Mouse (Mus musculus) heart, embryonic 14.5 days (tissue): ENCODE results near the gene Clcn1. TPM values are rescaled to one million over a fixed set of nuclear protein-coding genes. Genes with fewer than 3 reads are reported as not detected.

Experiments
- ATAC-seq: fragments of 200-750 bp; cut with Nextera tagmentation; 2 replicates; pipeline ENCODE4 v1.8.0; 2017; ENCODE audit warnings: low read depth, moderate TSS enrichment; ENCODE audit not compliant: insufficient number of reproducible peaks, insufficient read depth, low FRiP score
- H3K27ac ChIP-seq, 2 experiments: fragments of 200-500 bp in 1 of 2; fragments of 300-500 bp in 1 of 2; sonication (generic) in 1 of 2; replicated peaks in 1 of 2; 2 replicates each; pipeline ENCODE4 v1.5.1; 2012 to 2014; ENCODE audit warnings: low read depth in 2 of 2, low read length in 2 of 2, control low read depth in 1 of 2, mild to moderate bottlenecking in 1 of 2, mixed read lengths in 1 of 2; ENCODE audit not compliant: control insufficient read depth in 1 of 2, insufficient read depth in 1 of 2
- H3K27me3 ChIP-seq: fragments of 300-500 bp; sonication (generic); 2 replicates; pipeline ENCODE4 v1.6.1; 2014; ENCODE audit warnings: mild to moderate bottlenecking, low read length, control low read depth; ENCODE audit not compliant: control insufficient read depth, insufficient read depth
- H3K36me3 ChIP-seq: fragments of 300-500 bp; sonication (generic); 2 replicates; pipeline ENCODE4 v1.6.1; 2014; ENCODE audit warnings: mild to moderate bottlenecking, control low read depth, low read length, mixed read lengths; ENCODE audit not compliant: control insufficient read depth, insufficient read depth
- H3K4me1 ChIP-seq, 2 experiments: fragments of 200-500 bp in 1 of 2; fragments of 300-500 bp in 1 of 2; sonication (generic) in 1 of 2; 2 replicates each; pipeline ENCODE4 v1.6.1; 2012 to 2014; ENCODE audit warnings: low read length in 2 of 2, control low read depth in 1 of 2, mixed read lengths in 1 of 2; ENCODE audit not compliant: control insufficient read depth in 2 of 2, insufficient read depth in 2 of 2
- H3K4me2 ChIP-seq: fragments of 300-500 bp; sonication (generic); 2 replicates; pipeline ENCODE4 v1.6.1; 2014; ENCODE audit warnings: mild to moderate bottlenecking, low read length
- H3K4me3 ChIP-seq, 2 experiments: fragments of 200-500 bp in 1 of 2; fragments of 300-500 bp in 1 of 2; sonication (generic) in 1 of 2; 2 replicates each; pipeline ENCODE4 v1.5.1; 2012 to 2014; ENCODE audit warnings: low read length in 2 of 2, mild to moderate bottlenecking in 2 of 2, control low read depth in 1 of 2, low read depth in 1 of 2, moderate library complexity in 1 of 2; ENCODE audit not compliant: control insufficient read depth in 1 of 2, insufficient read depth in 1 of 2
- H3K9ac ChIP-seq: fragments of 300-500 bp; sonication (generic); 2 replicates; pipeline ENCODE4 v1.6.1; 2014; ENCODE audit warnings: mild to moderate bottlenecking, low read length
- H3K9me3 ChIP-seq: fragments of 300-500 bp; sonication (generic); 2 replicates; pipeline ENCODE4 v1.6.1; 2016; ENCODE audit warnings: low read length, control low read depth; ENCODE audit not compliant: control insufficient read depth
- WGBS: fragments of 180-500 bp; shearing (Covaris S2); extraction: QIAGEN DNeasy Blood & Tissue Kit; methylation state at CpG from one replicate; pipeline ENCODE4 v1.1.7; 2014; 5-methylcytosine and 5-hydroxymethylcytosine counted together
- polyA plus RNA-seq: library from polyadenylated mRNA; unstranded; fragments of >200 nt; fragmentation: Nextera tagmentation; extraction: Ambion mirVana; gene quantifications from 2 replicates; pipeline ENCODE4 v1.2.1, GENCODE M21; 2014

Gene Clcn1
- polyA plus RNA-seq, 1 experiment from 2014 or later: 0.86 TPM

- H3K27ac ChIP-seq: no peak overlapping the region
- H3K4me2 ChIP-seq: no peak overlapping the region
- no peak for ATAC-seq
- no peaks in the 10 kb centered on the region for H3K27me3 ChIP-seq
- no peaks in the 10 kb centered on the region for H3K9me3 ChIP-seq
- H3K4me3 ChIP-seq: no peak overlapping the region
- H3K9ac ChIP-seq: no peak overlapping the region
- H3K4me1 ChIP-seq: no peaks in the 10 kb centered on the region
- WGBS: 48% methylated on average over 8 of the region's 8 CpGs
- H3K36me3 ChIP-seq: peaks cover 54% of the 10 kb centered on the region
These were observed 23.4 kb downstream of the Clcn1 start for GRCm38 (mm10) chr6:42309816-42310378.

- ATAC-seq: no peak
- 73% methylated on average over 2 of the region's 2 CpGs for WGBS
- no peak overlapping the region for H3K9ac ChIP-seq
These were observed 24.1 kb downstream of the Clcn1 start for GRCm38 (mm10) chr6:42310427-42311053.

GRCm38 (mm10) chr6:42318293-42318692 is 31.8 kb downstream of the Clcn1 start:
- Histone ChIP-seq H3K4me1 (peaks cover under 1 to 2% of the 10 kb centered on the region in 2 experiments; a peak in 2 of 4 replicates), H3K27me3 (peaks cover 29% of the 10 kb centered on the region), H3K4me2 (no peak overlapping the region), H3K36me3 (peaks cover 7% of the 10 kb centered on the region; the same call in 1 of the 2 replicates), H3K9me3 (no peaks in the 10 kb centered on the region), H3K9ac (no peak overlapping the region), H3K27ac (no peak overlapping the region), H3K4me3 (no peak overlapping the region)
- ATAC-seq: no peak
- WGBS: 66% methylated on average over 4 of the region's 4 CpGs

More at GRCm38 (mm10) chr6:42310427-42311053, 24.1 kb downstream of the Clcn1 start:
- no peaks in the 10 kb centered on the region for H3K9me3 ChIP-seq
- no peaks in the 10 kb centered on the region for H3K4me1 ChIP-seq
- no peak overlapping the region for H3K4me3 ChIP-seq
- H3K36me3 ChIP-seq: peaks cover 54% of the 10 kb centered on the region
- H3K4me2 ChIP-seq: no peak overlapping the region
- no peak overlapping the region for H3K27ac ChIP-seq
- H3K27me3 ChIP-seq: no peaks in the 10 kb centered on the region

- H3K27me3 ChIP-seq: peaks cover 52% of the 10 kb centered on the region
- no peak overlapping the region for H3K27ac ChIP-seq
- 2% methylated on average over 28 of the region's 28 CpGs for WGBS
- H3K4me2 ChIP-seq: peak overlapping the region; percentile 97
- ATAC-seq: no peak
- peaks cover 4 to 6% of the 10 kb centered on the region in 2 experiments for H3K4me1 ChIP-seq
- H3K9ac ChIP-seq: peak overlapping the region; percentile 68; the same call in 1 of the 2 replicates
- H3K36me3 ChIP-seq: no peaks in the 10 kb centered on the region
- H3K9me3 ChIP-seq: no peaks in the 10 kb centered on the region
- peak overlapping the region; percentile 51 to 63 for H3K4me3 ChIP-seq
These were observed 37.0 kb downstream of the Clcn1 start for GRCm38 (mm10) chr6:42323371-42324066.

DNA sequence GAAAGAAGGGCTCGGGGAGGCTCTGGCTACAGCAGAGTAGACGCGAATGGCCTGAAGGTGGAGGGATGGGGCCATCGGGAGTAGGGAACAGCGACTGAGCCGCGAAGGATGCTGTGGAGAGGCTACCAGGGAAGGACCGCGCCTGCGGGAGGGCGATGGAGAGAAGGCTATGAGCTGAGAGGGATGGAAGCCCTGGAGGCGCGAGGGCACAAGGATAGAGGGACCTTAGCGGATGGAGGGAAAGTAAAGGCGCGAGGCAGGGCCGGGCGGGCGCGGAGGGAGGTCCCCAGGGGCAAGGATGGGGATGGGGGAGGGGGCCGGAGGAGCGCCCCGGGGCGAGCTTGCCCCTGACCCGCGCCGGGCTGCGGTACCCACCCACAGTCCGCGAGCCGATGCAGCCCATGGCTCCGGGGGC is 37.6 kb downstream of the Clcn1 start:
- ATAC-seq: peak; percentile 17; the same call in 1 of the 2 replicates
- Histone ChIP-seq H3K4me3 (peak overlapping the region; percentile 51 to 63), H3K36me3 (no peaks in the 10 kb centered on the region), H3K4me2 (peak overlapping the region; percentile 97), H3K9ac (peak overlapping the region; percentile 68), H3K27me3 (peaks cover 52% of the 10 kb centered on the region), H3K9me3 (no peaks in the 10 kb centered on the region), H3K4me1 (peaks cover 4 to 6% of the 10 kb centered on the region in 2 experiments), H3K27ac (no peak overlapping the region)
- WGBS: 1% methylated on average over 16 of the region's 32 CpGs

DNA sequence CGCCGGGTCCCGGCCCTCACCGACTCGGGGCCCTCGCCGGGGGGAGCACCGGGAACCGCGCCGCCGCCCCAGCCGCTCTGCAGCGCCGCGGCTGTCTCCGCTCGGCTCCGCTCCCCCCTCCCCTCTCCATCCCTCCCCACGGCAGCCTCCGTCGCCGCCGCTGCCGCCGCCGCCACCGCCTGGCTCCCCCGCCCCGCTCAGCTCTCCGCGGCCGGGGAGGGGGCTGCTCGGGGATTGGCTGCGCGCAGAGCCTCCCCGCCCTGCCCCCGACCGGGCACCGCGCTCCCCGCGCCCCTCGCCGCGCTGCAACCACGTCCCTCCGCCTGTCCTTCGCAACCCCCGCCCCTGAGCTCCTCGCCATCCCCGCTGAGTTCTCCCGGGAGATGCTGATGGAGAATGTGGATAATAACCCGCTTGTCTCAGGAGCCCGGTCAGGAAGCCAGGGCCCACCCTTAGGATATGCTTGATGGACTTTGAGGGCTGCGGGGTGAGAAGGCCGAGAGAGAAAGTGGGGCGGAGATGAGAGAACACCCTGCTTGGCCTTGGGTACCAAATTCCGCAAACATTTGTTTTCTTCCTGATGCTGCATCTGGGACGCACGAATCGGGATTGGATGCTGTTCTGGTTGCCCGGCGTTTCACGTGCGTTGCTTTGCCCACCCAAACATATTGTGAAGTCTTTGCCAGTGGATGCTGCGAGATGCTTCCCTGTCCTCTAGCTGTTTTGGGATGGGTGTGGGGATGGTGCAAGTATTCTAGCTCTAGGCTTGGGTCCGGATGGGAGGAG is 38.2 kb downstream of the Clcn1 start, which contains the start of gene Fam131b:
Gene Fam131b (minus strand): TSS at position 162 of the 786 bp plus-strand sequence.
- ATAC-seq: peak; percentile 51
- Histone ChIP-seq H3K9ac (peak within 1 kb of the TSS; percentile 68), H3K4me3 (peak within 1 kb of the TSS; percentile 51 to 63), H3K27me3 (peaks cover 52% of the 10 kb centered on the region), H3K9me3 (no peaks in the 10 kb centered on the region), H3K4me1 (peaks cover 4 to 6% of the 10 kb centered on the region in 2 experiments), H3K36me3 (no peaks in the 10 kb centered on the region), H3K27ac (no peak within 1 kb of the TSS), H3K4me2 (peak within 1 kb of the TSS; percentile 97)
- WGBS: 1% methylated on average over 32 of the region's 68 CpGs

- Histone ChIP-seq H3K4me2 (peak overlapping the region; percentile 97), H3K27ac (no peak overlapping the region), H3K4me3 (peak overlapping the region; percentile 51 to 63), H3K9me3 (no peaks in the 10 kb centered on the region), H3K36me3 (no peaks in the 10 kb centered on the region), H3K27me3 (peaks cover 52% of the 10 kb centered on the region), H3K4me1 (peaks cover 4 to 6% of the 10 kb centered on the region in 2 experiments), H3K9ac (peak overlapping the region; percentile 68)
- 8% methylated on average over 7 of the region's 7 CpGs for WGBS
- no peak for ATAC-seq
These were observed 38.8 kb downstream of the Clcn1 start for GRCm38 (mm10) chr6:42325268-42325609.
